ENCODE assay signal across 10 mouse cellular contexts in genomic region chr6:92869582-92870219, GRCm38 (mm10). TPM values are rescaled to one million over a fixed set of nuclear protein-coding genes. Genes with fewer than 3 reads are reported as not detected.
DNase-seq lines count a peak whose midpoint lies in the region; ATAC-seq and TF ChIP-seq lines count a peak whose summit lies in the region.
"Had no signal": no experiment of that assay in that cellular context is flagged by ENCODE, and none has a peak within 500 bp of the region (broad histone marks: within the 10 kb centered on the region; RNA-seq: fewer than 3 reads in every experiment).

No protein-coding gene starts in this region.

- TF ChIP-seq CTCF in kidney, postnatal 0 days (IDR thresholded peaks at IDR 0.05; ENCODE audit: low read depth) = no peak
- no peak for TF ChIP-seq CTCF in intestine, postnatal 0 days (IDR thresholded peaks at IDR 0.05; ENCODE audit: low read depth)

- peak overlapping the region; percentile 80 for H3K27ac ChIP-seq in kidney, postnatal 0 days
- peak overlapping the region; percentile 22 for H3K27ac ChIP-seq in embryonic facial prominence, embryonic 14.5 days (replicated peaks; ENCODE audit: low read depth, low read length)
- peak overlapping the region; percentile 68 for H3K27ac ChIP-seq in intestine, postnatal 0 days (ENCODE audit: low read depth, low read length)
- H3K27ac ChIP-seq: hindbrain, embryonic 12.5 days had no signal

- no peaks in the 10 kb centered on the region for H3K9me3 ChIP-seq in kidney, postnatal 0 days (replicated peaks; ENCODE audit: low read length)
- no peaks in the 10 kb centered on the region for H3K9me3 ChIP-seq in embryonic facial prominence, embryonic 14.5 days (ENCODE audit: control insufficient read depth, low read length)
- no peaks in the 10 kb centered on the region for H3K9me3 ChIP-seq in intestine, postnatal 0 days (ENCODE audit: control insufficient read depth)
- H3K9me3 ChIP-seq: hindbrain, embryonic 12.5 days had no signal

- WGBS in kidney, postnatal 0 days = 45% methylated on average over 16 of the region's 16 CpGs
- WGBS in embryonic facial prominence, embryonic 14.5 days = 28% methylated on average over 16 of the region's 16 CpGs
- 31% methylated on average over 16 of the region's 16 CpGs for WGBS in intestine, postnatal 0 days

- no peak for ATAC-seq in kidney, postnatal 0 days (replicated peaks; ENCODE audit: low FRiP score, low read depth)
- ATAC-seq in embryonic facial prominence, embryonic 14.5 days (ENCODE audit: low read depth) = peak; percentile 62; the same call in 1 of the 2 replicates
- ATAC-seq in intestine, postnatal 0 days = no peak

- peaks cover 29% of the 10 kb centered on the region for H3K36me3 ChIP-seq in kidney, postnatal 0 days (ENCODE audit: insufficient read depth, low read length)
- peaks cover 15% of the 10 kb centered on the region; the same call in 1 of the 2 replicates for H3K36me3 ChIP-seq in embryonic facial prominence, embryonic 14.5 days (ENCODE audit: control insufficient read depth, insufficient read depth, low read length)
- no peaks in the 10 kb centered on the region for H3K36me3 ChIP-seq in intestine, postnatal 0 days (ENCODE audit: control insufficient read depth, insufficient read depth)
- H3K36me3 ChIP-seq: hindbrain, embryonic 12.5 days had no signal

- no peak for DNase-seq in kidney, postnatal 0 days (ENCODE audit: low spot score)
- DNase-seq in kidney, postnatal 36 days = no peak
- peak; percentile 41 for DNase-seq in embryonic facial prominence, embryonic 14.5 days (ENCODE audit: low spot score)
- DNase-seq in skeletal muscle tissue, adult 2 months (ENCODE audit: low read depth, low spot score) = peak; percentile 55
- DNase-seq in left cerebral cortex, postnatal 10 days (ENCODE audit: extremely low spot score in 1 of 2, low spot score in 2 of 2) = no peak
- DNase-seq in urinary bladder, postnatal 4 days (ENCODE audit: low spot score in 2 of 2) = no peak
- DNase-seq in spleen, adult 12 weeks (ENCODE audit: low spot score) = no peak

- H3K4me2 ChIP-seq in kidney, postnatal 0 days (ENCODE audit: low read length) = no peak overlapping the region
- peak overlapping the region; percentile 33; the same call in 1 of the 2 replicates for H3K4me2 ChIP-seq in embryonic facial prominence, embryonic 14.5 days (ENCODE audit: low read depth, low read length)
- no peak overlapping the region for H3K4me2 ChIP-seq in intestine, postnatal 0 days (replicated peaks; ENCODE audit: low read depth)
- H3K4me2 ChIP-seq: hindbrain, embryonic 12.5 days had no signal

- H3K9ac ChIP-seq in kidney, postnatal 0 days (ENCODE audit: low read depth, low read length) = 0 out of 2 replicates have a peak overlapping the region, but pooled peaks have one; percentile 0
- no peak overlapping the region for H3K9ac ChIP-seq in embryonic facial prominence, embryonic 14.5 days (ENCODE audit: low read depth, low read length)
- H3K9ac ChIP-seq in intestine, postnatal 0 days (ENCODE audit: low read depth, low read length) = no peak overlapping the region
- H3K9ac ChIP-seq: hindbrain, embryonic 12.5 days had no signal

- H3K4me3 ChIP-seq in kidney, postnatal 0 days (replicated peaks; ENCODE audit: low read depth, low read length) = no peak overlapping the region
- H3K4me3 ChIP-seq in embryonic facial prominence, embryonic 14.5 days (ENCODE audit: low read depth, low read length) = no peak overlapping the region
- H3K4me3 ChIP-seq in intestine, postnatal 0 days (ENCODE audit: low read depth, low read length) = no peak overlapping the region
- H3K4me3 ChIP-seq: hindbrain, embryonic 12.5 days; megakaryocyte, embryonic 14.5 days had no signal

- intact Hi-C loops in left cerebral cortex, postnatal 10 days (cut with DNase I) = no loop called here

- no peaks in the 10 kb centered on the region for H3K27me3 ChIP-seq in kidney, postnatal 0 days (ENCODE audit: insufficient read depth, low read length)
- H3K27me3 ChIP-seq in embryonic facial prominence, embryonic 14.5 days (replicated peaks; ENCODE audit: control insufficient read depth, insufficient read depth, low read length) = no peaks in the 10 kb centered on the region
- no peaks in the 10 kb centered on the region for H3K27me3 ChIP-seq in intestine, postnatal 0 days (replicated peaks; ENCODE audit: control insufficient read depth, insufficient read depth, low read length)
- H3K27me3 ChIP-seq: hindbrain, embryonic 12.5 days; megakaryocyte, embryonic 14.5 days had no signal

- peaks cover 12% of the 10 kb centered on the region; the same call in 1 of the 2 replicates for H3K4me1 ChIP-seq in kidney, postnatal 0 days (replicated peaks; ENCODE audit: insufficient read depth, low read length)
- peaks cover 6% of the 10 kb centered on the region; the same call in 1 of the 2 replicates for H3K4me1 ChIP-seq in embryonic facial prominence, embryonic 14.5 days (ENCODE audit: control insufficient read depth, insufficient read depth, low read length)
- H3K4me1 ChIP-seq in intestine, postnatal 0 days (replicated peaks; ENCODE audit: control insufficient read depth, insufficient read depth, low read length) = no peaks in the 10 kb centered on the region
- H3K4me1 ChIP-seq: megakaryocyte, embryonic 14.5 days had no signal

RNA-seq across cellular contexts. Expression of gene Gm15737, which starts 0.5 kb away (rescaled TPM):
- polyA plus RNA-seq in kidney, postnatal 0 days (2015; fragmentation: Nextera tagmentation; extraction: Ambion mirVana) = 0.03 TPM in 1 of 2 replicates, not detected in the other
- polyA plus RNA-seq in embryonic facial prominence, embryonic 14.5 days (2014; fragmentation: Nextera tagmentation; extraction: Ambion mirVana) = 0.10 and 0.12 TPM in 2 replicates
- 0.05 TPM in 1 of 2 replicates, not detected in the other for polyA plus RNA-seq in intestine, postnatal 0 days (2015; fragmentation: Nextera tagmentation; extraction: Ambion mirVana)
- not detected for total RNA-seq in left cerebral cortex, postnatal 10 days (2021)
- polyA plus RNA-seq: hindbrain, embryonic 12.5 days had no signal

RNA-seq across cellular contexts. Expression of gene A730049H05Rik, which starts 53.4 kb away (rescaled TPM):
- 7.0 and 7.1 TPM in 2 replicates for polyA plus RNA-seq in kidney, postnatal 0 days (2015; fragmentation: Nextera tagmentation; extraction: Ambion mirVana)
- 0.58 and 0.61 TPM in 2 replicates for polyA plus RNA-seq in embryonic facial prominence, embryonic 14.5 days (2014; fragmentation: Nextera tagmentation; extraction: Ambion mirVana)
- polyA plus RNA-seq in intestine, postnatal 0 days (2015; fragmentation: Nextera tagmentation; extraction: Ambion mirVana) = 0.46 and 0.55 TPM in 2 replicates
- not detected for total RNA-seq in left cerebral cortex, postnatal 10 days (2021)

Comparison
In these comparisons a context has a peak if more than half of its experiments do, and no peak if none do; other contexts are left out.
1. DNase-seq: peak in embryonic facial prominence, embryonic 14.5 days (single experiment) and skeletal muscle tissue, adult 2 months (single experiment); none in kidney, postnatal 0 days (single experiment), kidney, postnatal 36 days (0 of 2), left cerebral cortex, postnatal 10 days (0 of 2), urinary bladder, postnatal 4 days (0 of 2) and spleen, adult 12 weeks (single experiment).
2. H3K27ac ChIP-seq: peak in every context shown above with its lines; median percentile 80 in kidney, postnatal 0 days; 68 in intestine, postnatal 0 days; 22 in embryonic facial prominence, embryonic 14.5 days.